Mouse (Mus musculus) kidney, adult 11 months (tissue): ENCODE measurements at regions not wholly inside any gene's neighbourhood (a gene's known extent, or its start where the extent isn't known, plus 50 kb on each side); places are given as distances from the start of the nearest gene placed in this dataset.
A peak's percentile ranks its signal among the peaks of the same experiment; 100 is the strongest.

ENCODE experiments used
- DNase-seq: peaks from one replicate; pipeline ENCODE4 v3.0.0; 2022

- DNase-seq: no peak
Observed at GRCm38 (mm10) chr2:28351445-28351844, 95.2 kb upstream of the Ppp1r26 start.

- DNase-seq: no peak
Observed at GRCm38 (mm10) chr2:28352903-28353302, 93.7 kb upstream of the Ppp1r26 start.

GRCm38 (mm10) chr2:28362199-28362598 lies 84.4 kb upstream of the Ppp1r26 start:
- no peak for DNase-seq

- DNase-seq: no peak
Observed at GRCm38 (mm10) chr2:28364623-28365022, 82.0 kb upstream of the Ppp1r26 start.

GRCm38 (mm10) chr2:28365756-28366155 lies 80.8 kb upstream of the Ppp1r26 start:
- DNase-seq: no peak

GRCm38 (mm10) chr2:28374838-28375237 lies 71.8 kb upstream of the Ppp1r26 start:
- DNase-seq: peak; percentile 18

- no peak for DNase-seq
Observed at GRCm38 (mm10) chr2:28377948-28378822, 68.4 kb upstream of the Ppp1r26 start.

GRCm38 (mm10) chr2:28382051-28382802 lies 64.4 kb upstream of the Ppp1r26 start:
- no peak for DNase-seq

- DNase-seq: no peak
Observed at GRCm38 (mm10) chr2:28384875-28385274, 61.7 kb upstream of the Ppp1r26 start.

GRCm38 (mm10) chr2:28386784-28387183 lies 59.8 kb upstream of the Ppp1r26 start:
- DNase-seq: no peak

- DNase-seq: peak; percentile 9
Observed at GRCm38 (mm10) chr2:28387422-28387836, 59.2 kb upstream of the Ppp1r26 start.

- DNase-seq: no peak
Observed at GRCm38 (mm10) chr2:28387926-28388325, 58.7 kb upstream of the Ppp1r26 start.

GRCm38 (mm10) chr2:28389703-28390102 lies 56.9 kb upstream of the Ppp1r26 start:
- DNase-seq: no peak

GRCm38 (mm10) chr2:28395391-28395790 lies 51.2 kb upstream of the Ppp1r26 start:
- no peak for DNase-seq
